Mouse (Mus musculus): ENCODE measurements at regions not wholly inside any gene's neighbourhood (a gene's known extent, or its start where the extent isn't known, plus 50 kb on each side); places are given as distances from the start of the nearest gene placed in this dataset.
A peak's percentile ranks its signal among the peaks of the same experiment; 100 is the strongest.
"Not testable (repeated sequence)": the region's sequence is repeated elsewhere in the genome, so short reads cannot be mapped to it uniquely, and the experiment has no call there.

- Histone ChIP-seq H3K4me3 (replicated peaks) (0 out of 2 replicates have a peak overlapping the region, but pooled peaks have one; percentile 1), H3K9ac (no peak overlapping the region), H3K4me2 (0 out of 2 replicates have a peak overlapping the region, but pooled peaks have one; percentile 19), H3K27me3 (replicated peaks) (no peaks in the 10 kb centered on the region), H3K9me3 (no peaks in the 10 kb centered on the region), H3K36me3 (no peaks in the 10 kb centered on the region), H3K27ac (no peak overlapping the region), H3K4me1 (0 out of 2 replicates have a peak, but pooled peaks cover 3% of the 10 kb centered on the region)
- ATAC-seq (ENCODE audit: insufficient read depth, low FRiP score, low read depth) = 0 out of 2 replicates have a peak, but pooled peaks have one; percentile 35
- 32% methylated on average over 11 of the region's 11 CpGs for WGBS
These were observed 80.0 kb downstream of the Nfkbiz start for GRCm38 (mm10) chr16:55758707-55759067.

GRCm38 (mm10) chr16:55757952-55758706, 80.6 kb downstream of the Nfkbiz start:
- no peak overlapping the region for H3K9ac ChIP-seq
- WGBS = 11% methylated on average over 5 of the region's 5 CpGs
- peak; percentile 70; the same call in 1 of the 2 replicates for ATAC-seq (ENCODE audit: insufficient read depth, low FRiP score, low read depth)
- H3K27ac ChIP-seq = peak overlapping the region; percentile 35; the same call in 1 of the 2 replicates
- H3K27me3 ChIP-seq (replicated peaks) = no peaks in the 10 kb centered on the region
- no peaks in the 10 kb centered on the region for H3K9me3 ChIP-seq
- H3K4me3 ChIP-seq (replicated peaks) = no peak overlapping the region
- H3K4me1 ChIP-seq = 0 out of 2 replicates have a peak, but pooled peaks cover 3% of the 10 kb centered on the region
- H3K4me2 ChIP-seq = 0 out of 2 replicates have a peak overlapping the region, but pooled peaks have one; percentile 19
- no peaks in the 10 kb centered on the region for H3K36me3 ChIP-seq

DNA sequence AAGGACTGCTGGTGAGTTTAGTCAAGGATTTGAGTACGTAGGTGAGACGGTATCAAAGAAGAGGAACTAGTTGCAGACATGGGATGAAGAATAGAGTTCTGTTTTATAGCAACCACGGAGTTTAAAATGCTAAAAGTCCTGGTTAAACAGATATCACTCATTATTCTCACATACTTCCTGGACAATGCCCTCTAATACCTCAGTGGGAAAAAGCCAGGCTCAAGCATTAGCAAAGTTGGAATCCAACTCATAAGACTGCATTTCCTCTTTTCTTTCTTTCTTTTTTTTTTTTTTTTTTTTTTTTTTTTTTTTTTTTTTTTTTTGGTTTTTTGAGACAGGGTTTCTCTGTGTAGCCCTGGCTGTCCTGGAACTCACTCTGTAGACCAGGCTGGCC, 81.3 kb downstream of the Nfkbiz start:
- not testable (repeated sequence) for H3K4me3 ChIP-seq (replicated peaks); H3K27me3 ChIP-seq (replicated peaks); H3K4me2 ChIP-seq; H3K9me3 ChIP-seq; H3K36me3 ChIP-seq; H3K27ac ChIP-seq; ATAC-seq (ENCODE audit: insufficient read depth, low FRiP score, low read depth); H3K9ac ChIP-seq; H3K4me1 ChIP-seq
- 65% methylated on average over 3 of the region's 3 CpGs for WGBS

- Histone ChIP-seq H3K36me3 (no peaks in the 10 kb centered on the region), H3K9me3 (no peaks in the 10 kb centered on the region), H3K4me1 (0 out of 2 replicates have a peak, but pooled peaks cover 3% of the 10 kb centered on the region), H3K4me2 (no peak overlapping the region), H3K27ac (no peak overlapping the region), H3K27me3 (replicated peaks) (no peaks in the 10 kb centered on the region), H3K4me3 (replicated peaks) (no peak overlapping the region), H3K9ac (no peak overlapping the region)
- ATAC-seq (ENCODE audit: insufficient read depth, low FRiP score, low read depth) = no peak
- 84% methylated on average over 15 of the region's 15 CpGs for WGBS
These were observed 81.8 kb downstream of the Nfkbiz start for GRCm38 (mm10) chr16:55756764-55757421.

DNA sequence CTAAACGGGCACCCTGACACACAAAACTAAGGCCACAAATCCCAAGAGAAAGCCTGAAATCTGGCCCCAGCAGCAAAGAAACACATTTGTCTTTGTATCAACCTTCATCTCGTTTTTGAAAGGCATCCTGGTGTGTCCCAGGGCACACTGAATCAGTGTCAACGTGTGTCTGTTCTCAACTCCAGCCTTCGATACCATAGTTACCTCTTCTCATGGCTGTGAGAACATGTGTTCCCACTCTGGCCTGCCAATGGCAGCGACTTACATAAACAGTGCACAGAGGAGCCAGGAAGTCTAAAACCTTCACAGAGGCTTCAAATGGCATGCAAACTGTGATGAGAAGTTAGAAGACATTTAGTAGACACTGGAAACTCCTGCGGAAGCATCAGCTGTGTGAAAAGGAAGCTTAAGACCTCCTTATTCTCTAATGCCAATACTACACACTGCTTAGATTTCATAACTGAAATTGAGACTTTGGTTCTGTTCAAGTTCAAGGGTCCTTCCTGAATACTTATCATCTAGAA, 83.3 kb downstream of the Nfkbiz start:
- no peaks in the 10 kb centered on the region for H3K27me3 ChIP-seq (replicated peaks)
- no peak overlapping the region for H3K4me3 ChIP-seq (replicated peaks)
- WGBS = 58% methylated on average over 6 of the region's 6 CpGs
- H3K4me2 ChIP-seq = no peak overlapping the region
- no peaks in the 10 kb centered on the region for H3K36me3 ChIP-seq
- no peak overlapping the region for H3K27ac ChIP-seq
- 0 out of 2 replicates have a peak, but pooled peaks cover 3% of the 10 kb centered on the region for H3K4me1 ChIP-seq
- ATAC-seq (ENCODE audit: insufficient read depth, low FRiP score, low read depth) = no peak
- no peak overlapping the region for H3K9ac ChIP-seq
- H3K9me3 ChIP-seq = no peaks in the 10 kb centered on the region

GRCm38 (mm10) chr16:55754092-55754763, 84.5 kb downstream of the Nfkbiz start:
- no peak overlapping the region for H3K9ac ChIP-seq
- WGBS = 80% methylated on average over 14 of the region's 14 CpGs
- no peak overlapping the region for H3K4me2 ChIP-seq
- H3K36me3 ChIP-seq = no peaks in the 10 kb centered on the region
- H3K27me3 ChIP-seq (replicated peaks) = no peaks in the 10 kb centered on the region
- no peak overlapping the region for H3K27ac ChIP-seq
- no peaks in the 10 kb centered on the region for H3K9me3 ChIP-seq
- H3K4me1 ChIP-seq = 0 out of 2 replicates have a peak, but pooled peaks cover 3% of the 10 kb centered on the region
- no peak overlapping the region for H3K4me3 ChIP-seq (replicated peaks)
- ATAC-seq (ENCODE audit: insufficient read depth, low FRiP score, low read depth) = no peak

GRCm38 (mm10) chr16:55753380-55753779, 85.3 kb downstream of the Nfkbiz start:
- H3K9me3 ChIP-seq = no peaks in the 10 kb centered on the region
- no peak overlapping the region for H3K4me2 ChIP-seq
- no peaks in the 10 kb centered on the region for H3K36me3 ChIP-seq
- H3K4me3 ChIP-seq (replicated peaks) = no peak overlapping the region
- no peak overlapping the region for H3K27ac ChIP-seq
- 79% methylated on average over 4 of the region's 4 CpGs for WGBS
- 0 out of 2 replicates have a peak, but pooled peaks cover 3% of the 10 kb centered on the region for H3K4me1 ChIP-seq
- H3K9ac ChIP-seq = no peak overlapping the region
- no peaks in the 10 kb centered on the region for H3K27me3 ChIP-seq (replicated peaks)
- no peak for ATAC-seq (ENCODE audit: insufficient read depth, low FRiP score, low read depth)

DNA sequence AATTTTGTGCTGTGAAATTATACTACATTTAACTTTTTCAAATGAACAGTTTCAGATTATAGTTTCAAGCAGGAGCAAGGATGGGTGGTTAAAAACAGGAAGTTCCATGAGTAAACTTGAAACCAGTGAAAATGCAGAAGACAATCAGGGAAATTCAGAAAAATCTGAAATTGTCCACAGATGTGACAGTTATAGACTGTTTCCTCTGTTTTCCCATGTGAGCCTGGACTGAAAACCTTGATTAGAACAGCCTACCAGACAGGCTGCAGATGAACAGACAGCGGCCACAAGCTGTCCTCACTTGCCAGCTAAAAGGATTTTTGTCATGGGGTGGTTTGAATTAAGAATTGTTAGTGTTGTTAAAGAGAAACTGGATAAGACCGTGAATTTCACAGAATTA, 91.4 kb downstream of the Nfkbiz start:
- H3K9ac ChIP-seq = no peak overlapping the region
- 77% methylated on average over 2 of the region's 2 CpGs for WGBS
- no peak overlapping the region for H3K27ac ChIP-seq
- H3K9me3 ChIP-seq = no peaks in the 10 kb centered on the region
- no peak overlapping the region for H3K4me3 ChIP-seq (replicated peaks)
- H3K36me3 ChIP-seq = no peaks in the 10 kb centered on the region
- H3K4me2 ChIP-seq = no peak overlapping the region
- no peaks in the 10 kb centered on the region for H3K4me1 ChIP-seq
- H3K27me3 ChIP-seq (replicated peaks) = no peaks in the 10 kb centered on the region
- ATAC-seq (ENCODE audit: insufficient read depth, low FRiP score, low read depth) = no peak

GRCm38 (mm10) chr16:55746159-55746558, 92.5 kb downstream of the Nfkbiz start:
- ATAC-seq (ENCODE audit: insufficient read depth, low FRiP score, low read depth) = no peak

DNA sequence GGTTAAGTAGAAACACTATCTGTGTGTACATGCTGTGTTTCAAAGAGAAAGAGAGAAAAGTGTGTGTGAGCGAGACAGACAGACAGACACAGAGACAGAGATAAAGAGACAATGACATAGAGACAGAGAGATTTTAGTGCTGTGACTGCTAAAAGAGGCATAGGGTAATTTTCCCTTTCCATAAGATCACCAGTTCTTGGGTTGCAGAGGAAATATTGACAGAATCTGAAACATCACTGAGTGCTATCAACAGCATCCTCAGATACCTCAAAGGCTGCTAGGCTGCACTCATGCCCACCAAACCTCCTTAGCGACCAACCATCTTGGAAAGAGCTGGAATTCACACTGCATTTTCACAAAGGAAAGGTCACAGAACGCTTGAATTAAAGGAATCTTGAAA, 93.6 kb downstream of the Nfkbiz start:
- ATAC-seq (ENCODE audit: insufficient read depth, low FRiP score, low read depth) = no peak
- H3K4me3 ChIP-seq (replicated peaks) = no peak overlapping the region
- 75% methylated on average over 3 of the region's 3 CpGs for WGBS
- H3K27ac ChIP-seq = no peak overlapping the region
- no peaks in the 10 kb centered on the region for H3K36me3 ChIP-seq
- no peaks in the 10 kb centered on the region for H3K9me3 ChIP-seq
- no peak overlapping the region for H3K4me2 ChIP-seq
- H3K9ac ChIP-seq = no peak overlapping the region
- H3K27me3 ChIP-seq (replicated peaks) = no peaks in the 10 kb centered on the region
- no peaks in the 10 kb centered on the region for H3K4me1 ChIP-seq

More at GRCm38 (mm10) chr16:55746159-55746558, 92.5 kb downstream of the Nfkbiz start:
- no peak overlapping the region for H3K27ac ChIP-seq
- no peak overlapping the region for H3K4me3 ChIP-seq (replicated peaks)
- no peak overlapping the region for H3K4me2 ChIP-seq
- WGBS = 74% methylated on average over 3 of the region's 3 CpGs
- no peak overlapping the region for H3K9ac ChIP-seq
- H3K9me3 ChIP-seq = no peaks in the 10 kb centered on the region
- H3K27me3 ChIP-seq (replicated peaks) = no peaks in the 10 kb centered on the region
- H3K36me3 ChIP-seq = no peaks in the 10 kb centered on the region
- no peaks in the 10 kb centered on the region for H3K4me1 ChIP-seq

GRCm38 (mm10) chr16:55741099-55741863, 97.4 kb downstream of the Nfkbiz start:
- WGBS = 76% methylated on average over 2 of the region's 2 CpGs
- H3K27ac ChIP-seq = no peak overlapping the region
- no peaks in the 10 kb centered on the region for H3K4me1 ChIP-seq
- no peak overlapping the region for H3K9ac ChIP-seq
- no peak overlapping the region for H3K4me3 ChIP-seq (replicated peaks)
- no peaks in the 10 kb centered on the region for H3K9me3 ChIP-seq
- no peak for ATAC-seq (ENCODE audit: insufficient read depth, low FRiP score, low read depth)
- H3K27me3 ChIP-seq (replicated peaks) = no peaks in the 10 kb centered on the region
- H3K36me3 ChIP-seq = no peaks in the 10 kb centered on the region
- H3K4me2 ChIP-seq = no peak overlapping the region
